Mouse (Mus musculus): ENCODE results near the gene Trdmt1. TPM values are rescaled to one million over a fixed set of nuclear protein-coding genes. Genes with fewer than 3 reads are reported as not detected.

The Trdmt1 gene
- total RNA-seq, 2 experiments from 2014 or later: 3.8 to 4.6 TPM

DNA sequence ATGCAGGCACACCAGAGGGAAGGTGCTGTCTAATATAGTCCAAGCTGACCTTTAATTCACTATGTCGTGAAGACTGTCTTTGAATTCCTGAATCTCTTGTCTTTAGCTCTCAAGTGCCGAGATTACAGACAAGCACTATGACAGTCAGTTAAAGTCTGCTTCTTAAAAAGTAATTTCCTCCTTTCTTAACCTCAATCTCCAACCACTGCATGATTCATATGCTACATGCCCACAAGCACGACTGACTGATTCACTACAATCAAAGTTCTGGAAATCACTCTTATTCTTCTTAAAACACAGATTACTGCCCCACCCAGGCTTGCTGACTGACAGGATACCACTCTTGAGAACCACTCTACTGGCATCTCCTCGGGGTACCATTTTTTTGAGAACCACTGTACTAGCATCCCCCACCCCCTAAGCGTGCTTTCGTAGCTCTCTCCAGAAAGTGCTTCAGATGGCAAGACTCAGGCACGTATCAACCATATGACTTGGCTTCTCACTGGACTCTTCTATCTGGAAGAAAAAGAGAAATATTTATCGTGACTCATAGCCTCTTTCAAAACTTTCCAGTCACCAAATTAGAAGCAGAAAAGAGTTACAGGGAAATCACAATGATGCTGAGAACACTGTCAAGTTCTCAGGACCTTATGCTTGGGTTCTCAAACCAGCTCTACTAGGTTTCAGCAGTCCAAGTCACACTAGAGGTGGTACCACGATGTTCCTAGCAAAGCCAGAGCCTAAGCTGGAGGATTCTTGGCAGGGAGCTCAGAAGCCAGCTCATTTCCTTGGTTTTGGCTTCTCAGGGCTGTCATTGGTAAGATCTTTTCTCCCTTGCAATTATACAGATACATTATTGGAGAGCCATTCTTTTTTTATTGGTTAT, 12.9 kb upstream of the Trdmt1 start:
- no peak for DNase-seq

DNA sequence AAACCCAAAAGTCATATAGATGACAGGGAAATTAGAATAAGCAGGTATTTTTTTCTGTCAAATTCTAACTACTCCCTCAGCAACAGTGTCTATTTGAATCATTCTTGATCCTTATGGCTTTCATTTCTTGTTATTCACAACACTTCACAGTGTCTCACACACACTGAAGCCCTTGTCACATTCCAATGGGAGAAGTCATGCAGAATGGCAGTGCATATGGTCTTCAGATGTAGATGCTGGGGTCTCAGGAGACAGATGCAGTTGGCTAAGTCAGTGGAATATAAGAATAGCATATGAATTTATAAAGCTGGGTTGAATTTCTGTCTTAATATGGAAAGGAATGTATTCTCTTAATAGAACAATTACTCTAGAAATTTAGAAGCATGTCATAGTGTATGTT, 11.8 kb upstream of the Trdmt1 start:
- no peak for DNase-seq

DNA sequence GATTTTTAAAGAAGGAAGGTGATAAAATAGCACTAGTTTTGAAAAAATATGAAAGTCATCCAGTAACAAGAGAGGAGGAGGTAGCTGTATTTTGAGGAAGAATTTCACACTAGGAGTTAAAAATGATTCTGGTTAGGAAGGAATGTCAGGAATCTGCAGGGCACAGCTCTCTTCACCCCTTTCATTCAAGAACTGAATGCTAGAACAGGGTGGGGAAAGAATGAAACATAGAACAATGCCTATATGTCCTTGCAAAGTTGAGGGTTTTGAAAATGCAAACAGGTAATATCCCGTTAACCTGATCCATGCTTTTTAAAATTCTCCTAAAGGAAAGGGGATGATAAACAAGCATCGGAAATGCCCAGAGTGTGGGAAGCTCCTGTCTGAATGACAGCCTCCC, 9.5 kb upstream of the Trdmt1 start:
- DNase-seq: no peak

DNA sequence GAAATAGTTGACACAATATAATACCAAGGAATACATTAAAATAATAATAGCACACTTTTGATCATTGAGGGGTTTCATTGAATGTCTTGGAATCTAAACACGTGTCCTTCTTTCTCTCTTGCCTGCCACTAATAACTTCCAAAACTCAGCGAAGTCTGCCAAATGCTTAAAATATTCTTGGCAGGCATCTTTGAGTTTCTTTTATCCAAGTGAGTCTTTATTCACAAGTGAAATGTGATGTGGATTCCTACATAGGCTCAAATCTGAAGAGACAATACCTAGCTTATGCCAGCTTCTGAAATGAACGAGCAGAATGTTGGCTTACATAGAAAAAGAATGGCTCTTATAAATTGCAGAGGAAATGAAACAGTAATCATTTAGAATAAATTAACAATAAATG, 4.3 kb upstream of the Trdmt1 start:
- no peak for DNase-seq

DNA sequence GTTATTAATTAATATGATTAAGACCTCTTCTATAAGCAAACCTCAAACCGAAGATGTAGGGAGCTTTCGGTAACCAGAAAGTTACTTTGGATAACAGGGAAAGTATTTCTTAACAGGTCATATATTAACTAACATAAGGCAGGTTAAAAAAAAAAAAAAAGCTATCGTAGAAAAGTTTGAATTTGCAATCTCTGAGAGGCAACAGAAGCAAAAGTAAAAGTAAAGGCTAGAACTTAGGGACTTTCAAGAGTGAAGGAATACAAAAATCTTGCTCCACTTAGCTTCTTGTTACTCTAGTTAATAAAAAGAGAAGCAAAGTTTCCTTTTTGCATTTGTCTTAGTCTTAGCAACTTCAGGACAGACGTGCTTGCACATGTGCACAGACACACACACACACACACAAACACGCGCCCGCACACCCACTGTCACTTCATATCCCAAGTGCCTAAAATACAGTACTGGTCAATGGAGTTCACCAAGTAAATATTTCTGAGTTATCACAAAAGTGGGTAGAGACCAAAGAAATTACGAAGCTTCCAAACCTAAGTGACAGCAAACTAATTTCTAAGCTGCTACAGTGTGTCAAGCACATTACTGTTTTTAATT, 846 bp downstream of the Trdmt1 start:
- DNase-seq: no peak

DNA sequence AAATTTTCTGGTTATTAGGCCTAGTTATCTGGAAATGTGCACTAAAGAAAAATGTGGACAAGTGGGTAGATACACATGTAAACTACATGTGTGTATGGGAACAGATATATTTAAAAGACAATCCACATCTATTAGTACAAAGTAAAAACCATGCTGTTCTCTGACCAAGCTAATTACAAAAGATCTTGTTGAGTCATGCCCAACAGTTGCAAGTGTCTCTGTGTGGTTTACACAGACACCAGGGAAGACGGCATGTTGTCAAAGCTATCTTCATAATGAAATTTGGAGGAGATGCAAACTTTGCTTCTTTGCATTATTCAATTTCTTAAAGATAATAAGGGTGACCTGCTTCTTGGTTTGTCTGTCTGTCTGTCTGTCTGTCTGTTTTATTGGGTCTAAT, 4.6 kb downstream of the Trdmt1 start:
- DNase-seq: no peak

DNA sequence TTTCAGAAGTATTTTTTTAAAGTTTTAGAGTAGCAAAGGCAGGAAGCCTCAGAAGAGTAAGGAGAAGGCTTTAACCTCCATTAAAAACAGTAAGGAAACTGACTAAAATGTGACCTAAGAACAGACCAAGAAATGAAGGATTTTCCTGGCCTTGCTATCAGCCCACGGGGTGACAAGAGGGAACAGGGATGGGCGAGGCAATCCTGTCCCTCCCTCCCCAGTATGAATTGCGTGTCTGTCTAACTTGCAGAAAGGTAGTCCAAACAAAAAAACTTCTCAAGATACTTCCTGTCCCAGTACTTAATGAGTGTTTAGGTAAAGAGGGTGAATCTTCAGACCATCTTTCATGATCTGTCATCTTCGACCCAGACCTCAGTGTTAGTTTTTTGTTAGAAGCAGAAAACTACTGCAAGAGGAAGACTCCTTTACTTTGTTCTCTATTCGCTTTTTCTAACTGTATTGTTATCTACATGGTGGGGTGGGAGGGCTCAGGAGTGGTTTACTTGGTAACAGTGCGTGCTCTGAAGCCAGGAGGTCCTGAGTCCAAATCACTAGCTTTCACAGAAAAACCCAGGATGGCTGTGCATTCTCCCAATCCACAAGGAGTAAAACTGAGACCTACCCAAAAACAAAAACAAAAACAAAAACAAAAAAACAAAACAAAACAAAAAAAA, 5.6 kb downstream of the Trdmt1 start:
- DNase-seq: no peak

DNA sequence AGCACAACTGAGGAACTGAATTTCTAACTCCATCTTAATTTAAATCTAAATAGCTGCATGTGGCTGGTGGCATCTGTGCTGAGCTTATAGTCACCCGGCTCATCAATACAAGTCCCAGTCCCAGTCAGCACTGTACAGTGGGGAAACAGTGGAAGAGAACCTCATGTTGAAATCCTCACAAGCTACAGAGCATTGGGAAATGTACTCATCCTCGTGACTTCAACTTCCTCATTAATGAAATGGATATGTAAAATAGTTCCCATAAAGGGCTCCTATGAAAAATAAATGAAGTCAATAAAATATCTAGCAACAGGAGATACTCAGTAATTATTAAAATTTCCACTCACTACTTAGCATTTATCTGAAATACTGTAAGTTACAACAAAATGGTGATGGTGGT, 6.2 kb downstream of the Trdmt1 start:
- no peak for DNase-seq

DNA sequence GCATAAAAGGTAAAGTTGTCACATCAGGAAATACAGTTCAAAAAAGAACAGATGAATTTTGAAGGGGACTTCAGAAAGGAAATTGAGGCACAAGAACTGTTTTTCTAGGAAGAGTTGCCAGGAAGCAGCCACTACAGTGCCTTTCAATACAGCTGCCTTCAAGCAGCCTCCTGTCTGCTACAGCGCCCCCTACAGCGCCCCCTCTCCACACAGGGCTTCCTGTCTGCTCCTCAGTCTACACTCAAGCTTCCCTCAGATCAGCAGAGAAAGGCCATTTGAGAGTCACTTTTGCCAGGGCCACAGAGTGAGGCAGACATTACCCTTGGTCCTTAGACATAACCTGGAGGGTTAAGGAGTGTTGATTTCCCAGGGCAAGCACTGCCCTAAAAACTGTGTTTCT, 6.7 kb downstream of the Trdmt1 start:
- DNase-seq: no peak

DNA sequence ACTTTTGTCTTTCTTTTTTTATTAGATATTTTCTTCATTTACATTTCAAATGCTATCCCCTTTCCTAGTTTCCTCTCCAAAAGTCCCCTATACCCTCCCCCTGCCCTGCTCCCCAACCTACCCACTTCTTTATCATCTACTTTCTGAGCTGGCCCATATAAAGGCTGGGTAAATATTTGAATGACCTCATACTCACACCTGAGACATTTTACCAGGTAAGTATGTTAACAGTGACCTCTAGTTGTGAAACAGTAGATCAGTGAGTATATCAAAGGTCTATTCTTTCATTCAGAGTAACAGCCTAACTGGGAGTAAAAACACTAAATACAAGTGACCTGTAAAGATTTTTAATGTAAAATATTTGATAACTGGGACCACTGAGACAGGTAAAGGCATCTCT, 7.7 kb downstream of the Trdmt1 start:
- DNase-seq: no peak

DNA sequence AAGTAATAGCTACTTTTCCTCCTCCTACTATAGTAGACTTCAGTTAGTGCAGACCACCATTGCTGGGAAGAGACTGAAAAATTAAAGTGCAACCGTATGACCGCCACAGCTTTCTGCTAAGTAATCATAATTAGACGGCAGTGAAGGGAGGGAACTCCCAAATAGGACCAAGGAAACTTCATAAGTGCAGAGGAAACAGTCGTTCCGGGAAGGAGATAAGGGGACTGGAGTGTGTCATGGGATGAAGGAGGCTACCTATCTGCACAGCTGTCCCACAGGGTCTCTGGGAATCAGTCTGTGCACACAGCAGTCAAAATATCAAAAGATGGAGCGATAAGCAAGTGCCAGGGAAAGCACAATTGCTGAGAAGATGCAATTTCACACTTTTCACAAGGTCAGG, 13.8 kb downstream of the Trdmt1 start:
- DNase-seq: no peak

DNA sequence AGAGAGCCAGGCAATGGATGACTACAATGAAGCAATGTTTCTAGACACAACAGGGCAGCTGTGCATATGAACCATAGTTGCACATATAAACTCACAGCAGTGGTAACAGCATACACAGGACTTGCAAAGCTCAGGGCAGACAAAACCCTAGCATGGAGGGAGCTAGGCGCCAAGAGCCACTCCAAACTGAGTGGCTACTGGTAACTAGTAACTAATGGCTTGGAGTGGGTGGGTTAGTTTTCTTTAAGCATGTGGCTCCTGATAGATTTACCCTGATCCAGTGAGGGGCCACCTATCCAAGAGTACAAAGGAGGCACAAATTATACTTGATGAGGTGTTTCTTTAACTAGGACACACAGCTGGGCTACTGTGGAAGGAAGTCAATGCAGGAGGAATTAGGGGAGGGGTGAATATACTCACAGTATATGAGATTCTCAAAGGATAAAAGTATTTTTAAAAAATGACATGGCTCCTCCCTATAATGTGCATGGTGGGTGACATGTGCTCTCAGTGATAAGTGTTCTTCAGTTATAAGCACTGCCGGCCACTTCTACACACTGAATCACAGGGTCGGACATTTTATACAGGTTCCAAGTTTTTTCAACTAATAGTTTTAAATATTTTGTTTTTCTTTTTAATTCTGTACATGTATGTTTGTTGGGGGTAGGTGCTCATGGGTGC, 15.1 kb downstream of the Trdmt1 start:
- DNase-seq: no peak

DNA sequence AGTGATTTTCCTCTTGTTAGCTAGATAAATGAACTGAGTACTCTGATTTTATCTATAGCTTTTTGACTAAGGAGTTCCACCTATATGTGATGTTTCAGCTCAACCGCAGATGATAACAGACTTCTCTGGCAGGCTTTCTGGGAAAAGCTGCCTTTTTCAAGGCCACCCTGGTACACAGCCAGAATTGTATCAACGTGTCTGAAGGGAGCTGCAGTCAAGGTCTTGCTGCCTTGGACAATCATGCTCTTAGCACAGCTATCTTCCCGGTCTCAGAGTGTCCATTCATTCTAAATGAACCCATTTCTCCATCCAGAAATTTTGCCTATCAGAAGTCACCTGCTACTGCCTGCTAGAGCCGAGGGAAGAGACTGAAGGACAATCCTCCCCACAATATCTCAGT, 16.9 kb downstream of the Trdmt1 start:
- DNase-seq: no peak

DNA sequence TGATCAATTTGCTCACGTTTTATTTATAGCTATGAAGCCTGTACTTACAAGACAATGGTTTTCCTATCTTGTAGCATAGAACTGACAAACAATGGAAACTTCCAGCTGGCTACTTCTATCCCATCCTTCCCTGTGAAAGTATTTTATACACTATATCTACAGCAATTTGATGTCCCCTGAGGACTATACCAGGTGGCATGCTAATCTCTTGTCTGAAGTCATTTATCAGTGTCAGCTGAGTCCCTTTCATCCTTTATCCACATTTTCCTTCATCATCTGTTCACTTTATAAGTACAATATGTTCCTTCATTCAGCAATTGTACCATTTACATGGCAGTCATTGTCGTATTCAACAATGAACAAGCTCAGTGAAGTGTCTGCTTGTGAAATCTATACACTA, 17.3 kb downstream of the Trdmt1 start:
- DNase-seq: no peak

DNA sequence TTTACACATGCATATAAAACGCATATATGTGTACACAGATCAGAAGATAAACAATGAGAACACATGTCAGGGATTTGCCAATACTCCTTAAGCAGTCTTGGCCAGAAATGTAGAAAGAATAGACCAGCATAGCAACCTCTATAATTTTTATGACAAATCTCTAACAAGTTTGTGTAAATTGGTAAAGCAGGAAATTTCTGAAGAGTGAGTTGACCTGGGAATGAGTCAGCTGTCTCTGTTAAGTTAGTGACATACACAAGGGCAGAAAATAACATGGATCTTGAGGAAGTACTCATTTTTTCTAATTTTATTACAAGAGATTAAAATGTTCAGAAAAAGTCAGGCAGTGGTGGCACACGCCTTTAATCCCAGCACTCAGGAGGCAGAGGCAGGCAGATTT, 18.3 kb downstream of the Trdmt1 start:
- DNase-seq: no peak

DNA sequence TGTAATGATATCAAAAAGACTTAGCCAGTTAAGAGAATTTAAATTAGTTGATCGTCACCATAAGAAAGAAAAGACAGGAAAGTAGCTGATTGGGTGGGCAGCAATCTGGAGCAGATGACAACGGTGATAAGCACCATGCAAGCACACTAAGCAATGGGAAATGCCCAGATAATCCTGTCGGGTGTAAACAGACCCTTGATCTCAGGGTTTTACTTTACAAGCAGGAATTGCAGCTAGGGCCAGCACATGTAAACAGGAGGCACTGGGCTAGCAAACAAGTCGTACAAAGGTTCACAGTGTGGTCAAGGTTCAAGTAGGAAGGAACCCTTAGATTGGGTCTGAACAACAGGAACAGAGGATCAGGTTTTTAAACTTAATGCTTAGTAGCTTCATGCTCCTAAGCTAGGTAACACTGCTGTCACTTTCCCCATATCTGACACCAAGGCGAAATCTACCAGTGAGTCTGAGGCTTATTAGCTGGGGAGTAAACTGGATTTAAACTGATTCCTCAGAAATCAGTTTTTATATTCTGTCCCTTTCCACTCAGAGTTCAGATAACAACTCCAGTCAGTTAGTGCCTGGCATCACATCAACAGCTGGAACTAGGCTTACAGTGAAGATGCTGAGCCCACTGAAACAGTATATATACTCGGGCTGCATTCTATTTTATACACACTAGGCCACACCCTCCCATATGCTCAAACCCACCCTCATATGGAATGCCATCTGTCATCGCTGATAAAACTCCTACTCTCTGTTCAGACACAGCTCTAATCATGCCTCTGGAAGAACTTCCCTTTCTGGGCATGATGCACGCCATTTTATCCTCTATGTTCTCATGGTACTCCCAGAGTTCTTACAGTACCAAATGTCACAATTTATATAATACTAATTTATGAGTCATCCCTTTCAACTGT, 20.7 kb downstream of the Trdmt1 start:
- no peak for DNase-seq

DNA sequence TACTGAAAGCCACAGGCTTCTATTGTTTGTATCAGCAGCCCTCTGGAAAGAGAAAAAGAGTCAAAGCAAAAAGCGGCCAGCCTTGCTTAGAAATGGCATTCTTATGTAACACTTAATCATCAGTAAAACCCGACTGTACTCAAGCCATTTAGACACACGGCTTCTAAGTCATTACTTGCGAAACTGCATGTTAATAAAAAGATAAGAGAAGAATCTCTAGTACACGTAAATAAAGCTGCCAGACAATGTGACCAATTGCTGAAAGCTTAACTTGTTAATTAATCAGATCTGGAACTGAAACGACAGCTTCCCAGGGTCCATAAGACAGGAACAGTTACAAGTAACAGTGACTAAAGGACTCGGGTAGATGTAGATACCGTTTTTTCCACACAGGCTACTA, 22.4 kb downstream of the Trdmt1 start:
- DNase-seq: no peak

DNA sequence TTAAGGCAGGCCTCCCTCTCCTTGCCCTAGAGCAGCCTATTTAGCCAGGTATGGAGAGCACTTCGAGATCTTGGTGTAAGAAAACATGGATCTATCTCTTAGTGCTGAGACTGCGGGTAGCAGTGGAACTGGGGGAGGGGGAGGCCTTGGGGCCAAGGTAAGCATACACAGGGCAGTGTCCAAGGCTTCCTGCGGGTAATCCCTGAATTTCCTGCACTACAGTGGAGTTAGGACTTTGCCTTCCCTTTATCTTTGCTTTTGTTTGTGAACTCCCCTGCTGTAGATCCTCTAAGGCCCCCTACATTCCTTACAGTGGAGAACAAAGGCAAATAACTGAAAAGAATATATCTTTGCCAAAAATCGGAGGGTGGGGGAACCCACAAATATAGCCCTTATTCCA, 29.5 kb downstream of the Trdmt1 start:
- DNase-seq: no peak

DNA sequence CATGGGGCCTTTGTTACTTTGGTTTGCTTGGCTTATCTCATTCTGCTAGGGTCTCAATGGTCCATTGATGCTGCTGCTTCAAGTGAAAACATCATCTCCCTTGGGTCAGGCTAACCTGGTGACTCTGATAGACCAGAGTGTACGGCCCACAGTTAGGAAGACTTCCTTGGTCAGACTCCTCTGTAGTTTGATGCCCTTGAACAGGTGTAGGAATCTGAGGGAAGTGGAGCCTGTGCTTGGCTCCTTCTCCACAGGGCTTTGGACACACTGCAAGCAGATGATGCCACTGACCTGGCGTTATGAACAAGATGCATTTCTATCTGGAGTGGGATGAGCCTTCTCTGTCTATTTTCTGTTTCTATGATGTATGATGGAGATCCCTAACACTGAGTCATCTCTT, 41.8 kb downstream of the Trdmt1 start:
- DNase-seq: no peak

DNA sequence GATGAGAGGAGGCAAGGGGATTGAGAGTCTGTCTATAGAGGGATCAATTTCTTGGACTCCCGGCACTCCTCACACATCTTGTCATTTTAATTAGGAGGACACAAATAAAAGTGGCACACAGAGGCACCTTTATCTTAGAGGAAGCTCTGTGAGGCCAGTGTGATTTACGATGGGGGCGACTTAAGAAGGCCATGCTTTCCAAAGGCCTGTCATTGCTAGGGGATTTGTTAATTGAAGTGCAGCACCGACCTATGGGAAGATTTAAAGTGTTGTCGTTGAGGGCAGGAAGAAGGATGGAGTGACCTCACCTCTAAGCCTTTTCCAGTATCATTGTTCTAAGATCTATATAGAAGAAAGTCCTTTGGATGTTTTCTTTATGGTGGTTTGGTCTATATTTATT, 42.9 kb downstream of the Trdmt1 start:
- DNase-seq: no peak

DNA sequence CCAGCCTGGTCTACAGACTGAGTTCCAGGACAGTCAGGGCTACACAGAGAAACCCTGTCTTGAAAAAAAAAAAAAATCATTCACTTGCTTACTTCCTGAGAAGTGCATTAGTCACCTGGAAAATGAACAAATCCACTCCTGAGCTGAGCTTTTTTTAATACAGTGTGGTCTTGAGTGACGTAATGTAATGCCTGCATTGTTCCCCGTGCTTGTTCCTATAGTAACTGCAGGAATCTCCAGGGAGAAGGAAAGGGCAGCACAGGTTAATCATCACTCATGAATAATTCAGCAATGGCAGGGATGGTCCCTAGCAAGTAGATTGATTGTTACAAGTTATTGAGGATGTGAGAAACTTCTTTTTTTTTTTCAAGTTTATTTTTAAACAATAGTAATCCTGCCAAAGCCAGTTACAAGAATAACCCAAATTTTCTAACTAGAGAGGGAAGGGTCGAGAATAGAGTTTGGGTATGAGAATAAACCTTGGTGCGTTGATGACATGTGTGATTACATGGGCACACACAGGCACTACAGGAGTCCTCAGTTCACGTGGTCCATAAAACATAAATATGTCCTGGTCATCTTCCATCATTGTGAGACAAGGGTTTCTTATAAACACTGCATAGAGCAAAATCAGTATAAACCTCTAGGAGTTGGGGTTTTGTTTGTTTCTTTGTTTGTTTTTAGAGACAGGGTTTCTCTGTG, 44.0 kb downstream of the Trdmt1 start:
- DNase-seq: no peak

Data from gastrocnemius, postnatal 25 days (tissue).